Mouse (Mus musculus) CH12.LX (cell line): ENCODE results near the gene Cyth4. TPM values are rescaled to one million over a fixed set of nuclear protein-coding genes. Genes with fewer than 3 reads are reported as not detected.

Experiments used
- DNase-seq: peaks from one replicate; pipeline ENCODE4 v3.0.0-alpha.2; 2013; ENCODE audit errors: extremely low read depth
- H3K27ac ChIP-seq: 2 replicates; pipeline ENCODE4 v1.5.1; 2012; ENCODE audit warnings: low read depth, mild to moderate bottlenecking, control low read depth, moderate library complexity; ENCODE audit not compliant: insufficient read depth
- H3K27me3 ChIP-seq: replicated peaks from 2 replicates; pipeline ENCODE3; 2012; ENCODE audit warnings: inconsistent platforms
- H3K36me3 ChIP-seq, 2 experiments: replicated peaks in 1 of 2; 2 replicates each; pipeline versions ENCODE3 to v1.6.1; 2012; ENCODE audit warnings: inconsistent platforms in 1 of 2, low read length in 1 of 2, mild to moderate bottlenecking in 1 of 2, mixed read lengths in 1 of 2, moderate library complexity in 1 of 2; ENCODE audit not compliant: control insufficient read depth in 1 of 2, insufficient read depth in 1 of 2
- H3K4me1 ChIP-seq, 2 experiments: 2 replicates each; pipeline ENCODE4 v1.6.1; 2012; ENCODE audit warnings: inconsistent platforms in 1 of 2, moderate library complexity in 1 of 2; ENCODE audit not compliant: insufficient read depth in 2 of 2, control insufficient read depth in 1 of 2
- H3K4me2 ChIP-seq: 2 replicates; pipeline ENCODE4 v1.6.1; 2012; ENCODE audit warnings: low read depth, mild to moderate bottlenecking, control low read depth; ENCODE audit not compliant: poor library complexity, insufficient read depth, severe bottlenecking
- H3K4me3 ChIP-seq, 3 experiments: fragments of 150-350 bp in 1 of 3; sonication (generic) in 1 of 3; replicated peaks in 1 of 3; 2 replicates each; pipeline versions ENCODE3 to v1.5.1; 2011 to 2012; ENCODE audit warnings: low read depth in 2 of 3, low read length in 2 of 3, mild to moderate bottlenecking in 2 of 3, moderate library complexity in 2 of 3, control low read depth in 1 of 3, improper control_type of control experiment in 1 of 3, inconsistent platforms in 1 of 3, mixed read lengths in 1 of 3; ENCODE audit not compliant: poor library complexity in 1 of 3
- H3K79me2 ChIP-seq: replicated peaks from 2 replicates; pipeline ENCODE4 v1.6.1; 2012; ENCODE audit warnings: mild to moderate bottlenecking, moderate library complexity; ENCODE audit not compliant: control insufficient read depth, poor library complexity, insufficient read depth, severe bottlenecking; ENCODE audit errors: extremely low read depth
- H3K9ac ChIP-seq: 2 replicates; pipeline ENCODE4 v1.6.1; 2012; ENCODE audit warnings: low read depth, mild to moderate bottlenecking, control low read depth, moderate library complexity; ENCODE audit not compliant: insufficient read depth
- H3K9me3 ChIP-seq: replicated peaks from 2 replicates; pipeline ENCODE3; 2012; ENCODE audit warnings: low read length, inconsistent platforms, mixed read lengths
- BHLHE40 ChIP-seq: IDR thresholded peaks from 2 replicates; pipeline ENCODE4 v1.6.1; 2011; ENCODE audit warnings: mild to moderate bottlenecking, low read depth, low read length, improper control_type of control experiment
- CTCF ChIP-seq, 2 experiments: IDR thresholded peaks in 1 of 2; conservative IDR thresholded peaks in 1 of 2; 2 replicates each; pipeline ENCODE4 v1.5.1; 2011 to 2012; ENCODE audit warnings: low read depth in 2 of 2, low read length in 2 of 2, improper control_type of control experiment in 1 of 2, inconsistent platforms in 1 of 2, mild to moderate bottlenecking in 1 of 2, moderate library complexity in 1 of 2
- E2F4 ChIP-seq: IDR thresholded peaks from 2 replicates; pipeline ENCODE4 v1.6.1; 2011; ENCODE audit warnings: low read depth, low read length, improper control_type of control experiment; ENCODE audit not compliant: insufficient replicate concordance
- ELF1 ChIP-seq: IDR thresholded peaks from 2 replicates; pipeline ENCODE4 v1.6.1; 2014; ENCODE audit warnings: low read depth, mild to moderate bottlenecking, inconsistent platforms, low read length, improper control_type of control experiment
- EP300 ChIP-seq: IDR thresholded peaks from 2 replicates; pipeline ENCODE4 v1.6.1; 2011; ENCODE audit warnings: low read length, improper control_type of control experiment
- GABPA ChIP-seq: IDR thresholded peaks from 2 replicates; pipeline ENCODE4 v1.6.1; 2012; ENCODE audit warnings: low read depth, low read length, improper control_type of control experiment, inconsistent platforms; ENCODE audit not compliant: insufficient replicate concordance
- IRF4 ChIP-seq: IDR thresholded peaks from 2 replicates; pipeline ENCODE4 v1.6.1; 2014; ENCODE audit warnings: low read depth, mild to moderate bottlenecking, inconsistent platforms, low read length, improper control_type of control experiment
- JUND ChIP-seq: conservative IDR thresholded peaks from 2 replicates; pipeline ENCODE4 v1.6.1; 2011; ENCODE audit warnings: low read depth, low read length, improper control_type of control experiment
- MAX ChIP-seq: IDR thresholded peaks from 2 replicates; pipeline ENCODE4 v1.6.1; 2011; ENCODE audit warnings: low read length, improper control_type of control experiment
- MXI1 ChIP-seq: IDR thresholded peaks from 2 replicates; pipeline ENCODE4 v1.6.1; 2011; ENCODE audit warnings: mild to moderate bottlenecking, low read depth, low read length, improper control_type of control experiment
- MYC ChIP-seq: IDR thresholded peaks from 2 replicates; pipeline ENCODE4 v1.6.1; 2011; ENCODE audit warnings: low read depth, mild to moderate bottlenecking, improper control_type of control experiment, low read length
- POLR2AphosphoS2 ChIP-seq: IDR thresholded peaks from 2 replicates; pipeline ENCODE4 v1.6.1; 2011; ENCODE audit warnings: low read depth, low read length, improper control_type of control experiment
- SIN3A ChIP-seq: IDR thresholded peaks from 2 replicates; pipeline ENCODE4 v1.6.1; 2012; ENCODE audit warnings: low read length, improper control_type of control experiment, inconsistent platforms
- TCF12 ChIP-seq: IDR thresholded peaks from 2 replicates; pipeline ENCODE4 v1.6.1; 2014; ENCODE audit warnings: low read depth, mild to moderate bottlenecking, inconsistent platforms, low read length, improper control_type of control experiment
- UBTF ChIP-seq: IDR thresholded peaks from 2 replicates; pipeline ENCODE4 v1.6.1; 2012; ENCODE audit warnings: low read depth, mild to moderate bottlenecking, inconsistent platforms, low read length, improper control_type of control experiment, moderate library complexity
- USF1 ChIP-seq: IDR thresholded peaks from 2 replicates; pipeline ENCODE4 v1.6.1; 2014; ENCODE audit warnings: low read depth, mild to moderate bottlenecking, inconsistent platforms, low read length, improper control_type of control experiment
- ZC3H11A ChIP-seq: IDR thresholded peaks from 2 replicates; pipeline ENCODE4 v1.6.1; 2012; ENCODE audit warnings: low read depth, mild to moderate bottlenecking, inconsistent platforms, low read length, improper control_type of control experiment
- ZMIZ1 ChIP-seq: IDR thresholded peaks from 2 replicates; pipeline ENCODE4 v1.6.1; 2012; ENCODE audit warnings: low read depth, mild to moderate bottlenecking, inconsistent platforms, low read length, improper control_type of control experiment
- dilution Hi-C: fragments of 300-500 bp; cut with MboI; formaldehyde crosslinking; loops from 2 replicates; pipeline ENCODE4 v1.14.3; 2020; ENCODE audit warnings: low sequenced_read_pairs; ENCODE audit not compliant: extremely low pct_unique_long_range_greater_than_20kb, extremely low pct_ligation_motif_present
- in situ Hi-C: fragments of 300-500 bp; cut with MboI; formaldehyde crosslinking; loops from 3 replicates; pipeline ENCODE4 v1.14.3; 2019; ENCODE audit warnings: low sequenced_read_pairs, low pct_ligation_motif_present, low pct_unique_long_range_greater_than_20kb, mixed read lengths
- polyA plus RNA-seq: library from polyadenylated mRNA; unstranded; fragments of >175 nt; gene quantifications from 2 replicates; pipeline ENCODE4 v1.2.1, GENCODE M21; 2012; ENCODE audit warnings: low read depth; ENCODE audit not compliant: insufficient read length
- total RNA-seq, 2 experiments: library from RNA; depleted of rRNA; stranded (reverse); fragments of 300-350 nt in 1 of 2; fragments of >200 nt in 1 of 2; gene quantifications; 2 replicates each; pipeline ENCODE4 v1.2.3; 2012 to 2014

Cyth4 gene
- total and polyA plus RNA-seq, 3 experiments = 39.2 to 75.3 (median 42.2) TPM

GRCm38 (mm10) chr15:78607463-78607862 is 10.6 kb downstream of the Cyth4 start:
- no peak for DNase-seq
- H3K4me2 ChIP-seq = no peak overlapping the region
- in situ Hi-C loops = no loop called here
- H3K36me3 ChIP-seq = peaks cover 72 to 96% of the 10 kb centered on the region in 2 experiments
- H3K27me3 ChIP-seq = no peaks in the 10 kb centered on the region
- H3K79me2 ChIP-seq = no peaks in the 10 kb centered on the region
- H3K9ac ChIP-seq = no peak overlapping the region
- no peak overlapping the region for H3K4me3 ChIP-seq
- TF ChIP-seq JUND = no peak
- TF ChIP-seq SIN3A = no peak
- no peak for TF ChIP-seq ELF1
- no peak for TF ChIP-seq TCF12
- TF ChIP-seq BHLHE40 = no peak
- no peak for TF ChIP-seq USF1
- TF ChIP-seq POLR2AphosphoS2 = no peak
- no peak for TF ChIP-seq E2F4
- TF ChIP-seq ZC3H11A = no peak
- no peak for TF ChIP-seq IRF4
- no peak for TF ChIP-seq GABPA
- no peak for TF ChIP-seq MXI1
- no peak for TF ChIP-seq UBTF
- no peak for TF ChIP-seq EP300
- no peak for TF ChIP-seq CTCF (conservative IDR thresholded peaks at IDR 0.05 in 1 of 2, IDR thresholded peaks at IDR 0.05 in 1 of 2; ENCODE audit: low read depth in 2 of 2, low read length in 2 of 2)
- H3K9me3 ChIP-seq = no peaks in the 10 kb centered on the region
- dilution Hi-C loops = no loop called here
- peaks cover 45 to 75% of the 10 kb centered on the region in 2 experiments for H3K4me1 ChIP-seq
- H3K27ac ChIP-seq = no peak overlapping the region

DNA sequence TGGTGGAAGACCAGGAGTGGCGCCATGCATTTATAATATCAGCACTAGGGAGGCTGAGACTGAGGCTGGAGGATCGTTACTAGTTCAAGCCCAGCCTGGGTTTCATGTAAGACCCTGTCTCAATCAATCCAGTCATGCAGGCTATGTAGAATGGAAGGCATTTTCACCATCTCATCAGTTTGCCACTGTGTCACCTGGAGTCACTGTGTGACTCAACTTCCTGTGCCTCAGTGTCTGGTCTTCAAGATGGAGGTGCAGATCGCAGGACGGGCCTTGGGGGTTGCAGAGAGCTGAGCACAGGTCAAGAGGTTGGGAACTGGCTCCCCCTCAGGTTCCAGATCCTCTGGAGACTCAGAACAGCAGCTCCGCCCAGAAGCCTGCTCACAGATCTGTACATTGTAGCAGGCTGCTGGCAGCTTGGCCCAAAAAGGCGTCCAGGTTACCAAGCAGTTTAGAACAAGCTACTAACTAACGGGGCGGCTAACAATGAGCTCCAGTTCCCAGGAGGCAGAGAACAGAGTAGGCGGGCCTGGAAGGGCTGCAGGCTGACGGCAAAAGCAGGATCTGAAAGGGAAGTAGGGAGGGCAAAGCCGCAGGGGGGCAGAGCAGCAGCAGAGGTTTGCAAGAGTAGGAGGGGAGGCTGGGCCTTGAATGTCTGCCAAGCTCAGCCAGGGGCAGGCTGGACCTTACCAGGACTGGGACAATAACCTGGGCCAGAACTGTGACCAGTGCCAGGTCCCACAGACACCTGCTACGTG is 14.0 kb downstream of the Cyth4 start:
- DNase-seq = no peak
- no peak overlapping the region for H3K4me2 ChIP-seq
- no peak for TF ChIP-seq ZMIZ1
- TF ChIP-seq MAX = no peak
- no peak for TF ChIP-seq E2F4
- no peak for TF ChIP-seq SIN3A
- no peak for TF ChIP-seq MYC
- TF ChIP-seq ELF1 = no peak
- TF ChIP-seq JUND = no peak
- TF ChIP-seq, all 38 proteins: peak for 0
- in situ Hi-C loops = no loop called here
- Histone ChIP-seq H3K4me1 (peaks cover 21 to 48% of the 10 kb centered on the region in 2 experiments), H3K36me3 (peaks cover 80 to 98% of the 10 kb centered on the region in 2 experiments), H3K4me3 (no peak overlapping the region), H3K79me2 (no peaks in the 10 kb centered on the region), H3K27ac (no peak overlapping the region), H3K27me3 (no peaks in the 10 kb centered on the region), H3K9me3 (no peaks in the 10 kb centered on the region), H3K9ac (no peak overlapping the region)
- dilution Hi-C loops = no loop called here
